Mouse (Mus musculus) hindbrain, embryonic 14.5 days (tissue): ENCODE results near the gene Olfr1348. TPM values are rescaled to one million over a fixed set of nuclear protein-coding genes. Genes with fewer than 3 reads are reported as not detected.
"Not testable (repeated sequence)": the region's sequence is repeated elsewhere in the genome, so short reads cannot be mapped to it uniquely, and the experiment has no call there.

Experiments
- ATAC-seq: fragments of 200-750 bp; cut with Nextera tagmentation; 2 replicates; pipeline ENCODE4 v1.8.0; 2017; ENCODE audit warnings: moderate number of reproducible peaks, mild to moderate bottlenecking, moderate TSS enrichment, moderate library complexity; ENCODE audit not compliant: low FRiP score
- DNase-seq: peaks from one replicate; pipeline ENCODE4 v3.0.0-alpha.2; 2015; ENCODE audit warnings: low spot score
- H3K27ac ChIP-seq: fragments of 300-500 bp; sonication (generic); 2 replicates; pipeline ENCODE4 v1.5.1; 2014; ENCODE audit warnings: mild to moderate bottlenecking, moderate library complexity
- H3K27me3 ChIP-seq: fragments of 300-500 bp; sonication (generic); 2 replicates; pipeline ENCODE4 v1.6.1; 2014; ENCODE audit warnings: mild to moderate bottlenecking, low read length, mixed read lengths; ENCODE audit not compliant: control insufficient read depth, insufficient read depth
- H3K36me3 ChIP-seq: fragments of 300-500 bp; sonication (generic); replicated peaks from 2 replicates; pipeline ENCODE4 v1.6.1; 2014; ENCODE audit not compliant: control insufficient read depth, insufficient read depth
- H3K4me1 ChIP-seq: fragments of 300-500 bp; sonication (generic); replicated peaks from 2 replicates; pipeline ENCODE4 v1.6.1; 2014; ENCODE audit warnings: antibody characterized with exemption, low read length, mixed read lengths; ENCODE audit not compliant: control insufficient read depth, insufficient read depth
- H3K4me2 ChIP-seq: fragments of 300-500 bp; sonication (generic); replicated peaks from 2 replicates; pipeline ENCODE4 v1.6.1; 2014; ENCODE audit warnings: mild to moderate bottlenecking, moderate library complexity
- H3K4me3 ChIP-seq: fragments of 300-500 bp; sonication (generic); replicated peaks from 2 replicates; pipeline ENCODE4 v1.5.1; 2014; ENCODE audit warnings: mild to moderate bottlenecking, low read length
- H3K9ac ChIP-seq: fragments of 300-500 bp; sonication (generic); 2 replicates; pipeline ENCODE4 v1.6.1; 2014
- H3K9me3 ChIP-seq: fragments of 300-500 bp; sonication (generic); 2 replicates; pipeline ENCODE4 v1.6.1; 2016; ENCODE audit warnings: low read length; ENCODE audit not compliant: control insufficient read depth
- WGBS: fragments of 180-500 bp; shearing (Covaris S2); extraction: QIAGEN DNeasy Blood & Tissue Kit; methylation state at CpG from one replicate; pipeline ENCODE4 v1.1.7; 2014; 5-methylcytosine and 5-hydroxymethylcytosine counted together
- polyA plus RNA-seq: library from polyadenylated mRNA; unstranded; fragments of >200 nt; fragmentation: Nextera tagmentation; extraction: Ambion mirVana; gene quantifications from 2 replicates; pipeline ENCODE4 v1.2.1, GENCODE M21; 2014

The Olfr1348 gene
- polyA plus RNA-seq = not detected in 2 replicates

DNA sequence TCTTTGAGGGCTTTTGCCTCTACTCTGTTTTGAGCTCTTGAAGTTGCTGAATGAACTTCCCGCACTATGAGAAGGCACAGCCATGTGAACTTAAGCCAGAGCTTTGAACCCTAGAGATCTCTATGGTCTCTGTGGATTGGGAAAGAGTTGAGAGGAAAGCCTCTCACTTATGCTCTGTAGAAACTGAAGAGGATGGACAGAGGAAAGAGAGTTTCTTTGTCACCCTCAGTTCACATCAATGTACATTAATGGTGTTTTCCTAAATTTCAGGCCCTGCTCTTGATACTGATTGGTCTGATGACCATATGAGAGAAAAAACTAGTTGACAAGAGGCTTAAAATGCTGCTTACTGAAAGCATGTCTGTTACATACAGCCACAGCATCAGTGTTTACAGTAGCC, at the start of gene Olfr1348:
Gene Olfr1348 (minus strand): TSS at position 101 of the 400 bp plus-strand sequence.
- Histone ChIP-seq H3K36me3 (no peaks in the 10 kb centered on the region), H3K4me3 (no peak within 1 kb of the TSS), H3K27me3 (no peaks in the 10 kb centered on the region), H3K9ac (no peak within 1 kb of the TSS), H3K4me1 (no peaks in the 10 kb centered on the region), H3K4me2 (no peak within 1 kb of the TSS), H3K9me3 (0 out of 2 replicates have a peak, but pooled peaks cover 8% of the 10 kb centered on the region), H3K27ac (no peak within 1 kb of the TSS)
- ATAC-seq (no peak), DNase-seq (no peak)
- 91% methylated on average over 1 of the region's 1 CpGs for WGBS

GRCm38 (mm10) chr7:6526141-6526540, 17.6 kb upstream of the Olfr1348 start:
- Histone ChIP-seq H3K27me3 (no peaks in the 10 kb centered on the region), H3K4me2 (no peak overlapping the region)
- 63% methylated on average over 5 of the region's 5 CpGs for WGBS

GRCm38 (mm10) chr7:6525001-6525400, 16.5 kb upstream of the Olfr1348 start:
- H3K27me3 ChIP-seq = no peaks in the 10 kb centered on the region
- H3K4me1 ChIP-seq = no peaks in the 10 kb centered on the region
- ATAC-seq (no peak), DNase-seq (no peak)
- no peak overlapping the region for H3K4me3 ChIP-seq
- H3K36me3 ChIP-seq = no peaks in the 10 kb centered on the region
- no peak overlapping the region for H3K9ac ChIP-seq
- 0 out of 2 replicates have a peak, but pooled peaks cover 5% of the 10 kb centered on the region for H3K9me3 ChIP-seq
- H3K27ac ChIP-seq = no peak overlapping the region
- H3K4me2 ChIP-seq = no peak overlapping the region
- WGBS = 60% methylated on average over 3 of the region's 3 CpGs

More at GRCm38 (mm10) chr7:6526141-6526540, 17.6 kb upstream of the Olfr1348 start:
- no peak overlapping the region for H3K9ac ChIP-seq
- DNase-seq = no peak
- H3K36me3 ChIP-seq = no peaks in the 10 kb centered on the region
- no peak overlapping the region for H3K27ac ChIP-seq
- H3K4me3 ChIP-seq = no peak overlapping the region
- ATAC-seq = no peak
- H3K4me1 ChIP-seq = no peaks in the 10 kb centered on the region
- H3K9me3 ChIP-seq = 0 out of 2 replicates have a peak, but pooled peaks cover 5% of the 10 kb centered on the region

- Histone ChIP-seq H3K27me3 (no peaks in the 10 kb centered on the region), H3K9ac (no peak within 1 kb of the TSS), H3K9me3 (0 out of 2 replicates have a peak, but pooled peaks cover 5% of the 10 kb centered on the region), H3K4me2 (no peak within 1 kb of the TSS), H3K36me3 (no peaks in the 10 kb centered on the region), H3K4me3 (no peak within 1 kb of the TSS), H3K4me1 (no peaks in the 10 kb centered on the region), H3K27ac (no peak within 1 kb of the TSS)
- ATAC-seq = no peak
- no peak for DNase-seq
- 81% methylated on average over 5 of the region's 5 CpGs for WGBS
Measured at GRCm38 (mm10) chr7:6522850-6523249, 14.3 kb upstream of the Olfr1348 start, which contains the start of gene Olfr1349. Gene Olfr1349, minus strand, starts transcription at chr7:6522950.

- Histone ChIP-seq H3K4me2 (no peak overlapping the region), H3K4me1 (no peaks in the 10 kb centered on the region), H3K36me3 (no peaks in the 10 kb centered on the region), H3K9me3 (0 out of 2 replicates have a peak, but pooled peaks cover 5% of the 10 kb centered on the region), H3K27ac (no peak overlapping the region), H3K4me3 (no peak overlapping the region), H3K9ac (no peak overlapping the region), H3K27me3 (no peaks in the 10 kb centered on the region)
- ATAC-seq = no peak
- no peak for DNase-seq
- 40% methylated on average over 1 of the region's 1 CpGs for WGBS
Measured at GRCm38 (mm10) chr7:6521666-6522065, 13.1 kb upstream of the Olfr1348 start.

GRCm38 (mm10) chr7:6499655-6500054, 8.9 kb downstream of the Olfr1348 start, which contains the start of gene Olfr1347:
Gene Olfr1347, minus strand, starts transcription at chr7:6499755.
- Histone ChIP-seq H3K4me2 (no peak within 1 kb of the TSS), H3K9ac (no peak within 1 kb of the TSS), H3K36me3 (no peaks in the 10 kb centered on the region), H3K4me3 (no peak within 1 kb of the TSS), H3K9me3 (no peaks in the 10 kb centered on the region), H3K27ac (no peak within 1 kb of the TSS), H3K4me1 (no peaks in the 10 kb centered on the region), H3K27me3 (no peaks in the 10 kb centered on the region)
- 50% methylated on average over 1 of the region's 1 CpGs for WGBS
- DNase-seq (no peak), ATAC-seq (no peak)

DNA sequence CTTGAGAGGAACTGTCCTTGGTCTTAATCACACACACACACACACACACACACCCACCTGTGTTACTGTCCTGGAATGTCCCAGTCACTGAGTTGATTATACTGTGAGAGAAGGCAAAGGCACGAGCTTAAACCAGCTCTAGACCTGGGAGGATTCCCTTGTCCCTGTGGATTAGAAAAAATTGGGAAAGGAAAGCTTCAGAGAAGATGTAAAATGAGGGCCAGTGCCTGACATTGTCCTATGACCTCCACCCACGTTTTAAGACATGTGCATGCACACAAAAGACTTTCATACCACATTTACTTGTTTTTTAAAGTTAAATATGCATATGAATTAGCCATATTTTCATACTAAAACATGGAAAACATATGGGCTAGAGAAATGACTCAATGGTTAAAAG, 21.7 kb downstream of the Olfr1348 start, which contains the start of gene Olfr5:
Gene Olfr5 (minus strand): TSS at position 101 of the 400 bp plus-strand sequence.
- no peaks in the 10 kb centered on the region for H3K4me1 ChIP-seq
- H3K9ac ChIP-seq = no peak within 1 kb of the TSS
- no peaks in the 10 kb centered on the region for H3K36me3 ChIP-seq
- no peak within 1 kb of the TSS for H3K4me3 ChIP-seq
- H3K9me3 ChIP-seq = peaks cover 5% of the 10 kb centered on the region; the same call in 1 of the 2 replicates
- no peak within 1 kb of the TSS for H3K4me2 ChIP-seq
- no peaks in the 10 kb centered on the region for H3K27me3 ChIP-seq
- WGBS = 30% methylated on average over 2 of the region's 2 CpGs
- DNase-seq (no peak), ATAC-seq (no peak)
- H3K27ac ChIP-seq = no peak within 1 kb of the TSS

- 71% methylated on average over 2 of the region's 2 CpGs for whole genome bisulfite sequencing
- ATAC-seq, H3K4me2 ChIP-seq, H3K4me3 ChIP-seq, H3K9ac ChIP-seq, H3K9me3 ChIP-seq, H3K27me3 ChIP-seq, DNase-seq, H3K4me1 ChIP-seq, H3K27ac ChIP-seq, H3K36me3 ChIP-seq: not testable (repeated sequence)
Measured at GRCm38 (mm10) chr7:6477633-6478032, 30.9 kb downstream of the Olfr1348 start.

DNA sequence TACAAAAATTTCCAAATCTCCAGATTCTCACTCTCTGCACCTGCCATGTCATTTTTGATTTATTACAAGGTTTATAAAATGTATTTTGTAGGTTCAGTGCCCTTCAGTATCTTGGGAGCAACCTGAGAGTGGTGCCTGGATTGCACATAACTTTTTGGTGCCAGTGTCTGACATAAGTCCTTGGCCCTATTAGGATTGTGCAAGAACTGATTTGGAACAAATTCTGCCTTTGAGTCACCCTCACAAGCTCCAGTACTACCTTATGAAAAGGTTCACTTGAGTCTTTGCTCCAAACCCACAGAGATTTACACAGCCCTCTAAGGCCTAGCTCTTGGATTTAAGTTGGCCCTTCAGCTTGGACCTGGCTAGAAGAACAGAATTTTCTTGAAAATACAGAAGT, 41.6 kb downstream of the Olfr1348 start, which contains the start of gene Olfr1346:
Gene Olfr1346 (plus strand): TSS at position 151 of the 400 bp plus-strand sequence.
- Histone ChIP-seq H3K9ac (no peak within 1 kb of the TSS), H3K27me3 (no peaks in the 10 kb centered on the region), H3K4me1 (no peaks in the 10 kb centered on the region), H3K4me2 (no peak within 1 kb of the TSS), H3K36me3 (no peaks in the 10 kb centered on the region), H3K4me3 (no peak within 1 kb of the TSS), H3K9me3 (no peaks in the 10 kb centered on the region), H3K27ac (no peak within 1 kb of the TSS)
- ATAC-seq (no peak), DNase-seq (no peak)

GRCm38 (mm10) chr7:6456399-6456798, 52.1 kb downstream of the Olfr1348 start:
- WGBS = 48% methylated on average over 3 of the region's 3 CpGs
- H3K4me1 ChIP-seq = no peaks in the 10 kb centered on the region
- no peak for ATAC-seq
- no peak overlapping the region for H3K27ac ChIP-seq
- no peak for DNase-seq
- H3K4me2 ChIP-seq = no peak overlapping the region
- no peaks in the 10 kb centered on the region for H3K36me3 ChIP-seq
- H3K9ac ChIP-seq = no peak overlapping the region
- no peak overlapping the region for H3K4me3 ChIP-seq
- H3K9me3 ChIP-seq = no peaks in the 10 kb centered on the region
- no peaks in the 10 kb centered on the region for H3K27me3 ChIP-seq
